Mouse (Mus musculus): ENCODE results near the gene Ccl1.

Ccl1 gene

GRCm38 (mm10) chr11:82305590-82305989 lies at the start of gene Ccl1:
Gene Ccl1, minus strand, starts transcription at chr11:82305690.
- DNase-seq (ENCODE audit: low spot score in 2 of 2), result no peak

DNA sequence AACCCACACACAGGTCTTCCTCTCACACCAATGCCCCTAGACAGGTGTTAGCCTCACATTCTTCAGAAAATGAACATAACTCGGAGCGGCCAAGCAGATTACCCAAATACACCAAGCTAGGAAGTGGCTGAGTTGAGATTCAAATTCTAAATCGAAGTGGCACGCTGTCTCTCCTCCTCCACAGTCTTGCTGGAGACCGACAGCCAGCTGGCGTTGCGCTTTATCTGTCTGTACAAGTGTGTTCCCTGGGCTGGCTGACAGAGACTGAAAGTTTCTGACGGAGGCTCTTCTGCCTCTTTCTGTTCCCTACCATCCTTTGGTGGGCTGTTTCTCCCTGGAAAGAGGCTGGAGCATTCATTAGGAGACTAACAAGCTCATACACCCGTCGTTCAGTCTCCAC lies 45.5 kb upstream of the Ccl1 start:
- DNase-seq (ENCODE audit: low spot score in 2 of 2), result no peak

GRCm38 (mm10) chr11:82340900-82341299 lies 35.4 kb upstream of the Ccl1 start:
- no peak for DNase-seq (ENCODE audit: low spot score in 2 of 2)

GRCm38 (mm10) chr11:82340416-82340815 lies 34.9 kb upstream of the Ccl1 start:
- DNase-seq (ENCODE audit: low spot score in 2 of 2), result no peak

GRCm38 (mm10) chr11:82339921-82340401 lies 34.5 kb upstream of the Ccl1 start:
- peak; percentile 1 to 4 for DNase-seq (ENCODE audit: low spot score in 2 of 2)

DNA sequence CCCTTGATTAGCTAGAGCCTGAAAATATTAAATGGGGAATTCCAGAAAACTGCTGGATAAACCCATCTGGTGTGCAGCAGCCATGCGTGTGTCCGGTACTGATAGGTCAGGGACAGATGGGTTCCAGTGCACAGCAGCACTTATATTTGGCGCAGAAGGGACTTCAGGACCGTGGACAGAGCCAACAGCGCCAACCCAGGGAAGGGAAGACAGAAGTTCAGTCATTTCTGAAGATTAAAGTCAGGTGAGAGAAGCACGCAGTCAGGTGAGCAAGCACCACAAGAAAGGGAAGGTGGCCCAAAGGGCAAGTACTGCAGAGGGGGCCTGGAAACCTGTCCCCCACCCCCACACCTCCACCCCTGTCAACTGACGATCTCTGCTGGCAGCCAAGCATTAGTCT lies 7.7 kb upstream of the Ccl1 start:
- no peak for DNase-seq (ENCODE audit: low spot score in 2 of 2)

DNA sequence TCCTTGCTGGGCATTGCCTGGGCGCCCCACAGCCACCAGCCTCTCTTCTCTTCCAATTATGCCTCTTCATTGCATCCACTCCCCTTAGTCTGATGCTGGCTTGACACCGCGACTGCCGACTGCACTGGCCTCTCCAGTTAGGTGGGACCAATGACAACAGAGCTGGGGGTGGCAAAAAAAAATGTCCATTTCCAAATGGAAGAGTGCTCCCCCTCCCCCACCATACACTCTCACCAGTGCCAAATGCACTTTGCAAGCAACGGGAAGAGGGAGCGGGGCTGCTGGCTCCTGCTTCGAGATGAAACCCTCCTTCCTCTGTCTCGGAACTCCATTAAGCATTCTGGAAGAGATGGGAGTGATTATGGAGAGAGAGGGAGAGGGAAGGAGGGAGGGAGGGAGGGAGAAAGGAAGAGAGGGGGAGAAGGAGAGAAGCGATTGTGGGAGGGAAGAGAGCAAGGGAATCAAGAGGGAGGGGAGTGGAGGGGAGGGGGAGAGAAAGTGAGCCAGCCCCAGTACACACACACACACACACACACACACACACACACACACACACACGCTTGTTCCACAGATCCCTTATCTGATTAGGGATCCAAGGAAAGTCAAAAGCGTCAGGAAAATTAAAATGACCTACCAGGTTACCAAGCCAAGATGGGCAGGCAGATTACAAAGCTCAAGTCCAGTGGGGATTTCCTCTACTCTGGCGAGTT lies 5.0 kb upstream of the Ccl1 start:
- DNase-seq (ENCODE audit: low spot score in 2 of 2), result no peak

DNA sequence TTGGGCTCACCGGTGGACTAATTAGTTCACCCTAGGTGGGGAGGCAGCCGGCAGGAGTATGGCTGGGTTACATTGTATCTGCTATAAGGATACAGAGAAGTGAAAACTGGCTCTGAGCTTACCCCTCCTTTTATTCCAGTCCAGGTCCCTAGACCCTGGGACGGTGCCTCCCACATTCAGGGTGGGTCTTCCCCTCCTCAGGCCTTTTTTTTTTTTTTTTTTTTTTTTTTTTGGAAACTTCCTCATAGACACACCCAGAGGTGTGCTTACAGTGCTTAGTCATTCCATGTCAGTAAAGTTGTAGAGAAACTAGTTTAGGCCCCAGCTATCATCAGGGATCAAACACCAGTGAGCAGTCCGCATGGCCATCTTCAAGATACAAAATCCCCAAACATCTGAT lies 7.6 kb downstream of the Ccl1 start:
- DNase-seq (ENCODE audit: low spot score in 2 of 2), result no peak

DNA sequence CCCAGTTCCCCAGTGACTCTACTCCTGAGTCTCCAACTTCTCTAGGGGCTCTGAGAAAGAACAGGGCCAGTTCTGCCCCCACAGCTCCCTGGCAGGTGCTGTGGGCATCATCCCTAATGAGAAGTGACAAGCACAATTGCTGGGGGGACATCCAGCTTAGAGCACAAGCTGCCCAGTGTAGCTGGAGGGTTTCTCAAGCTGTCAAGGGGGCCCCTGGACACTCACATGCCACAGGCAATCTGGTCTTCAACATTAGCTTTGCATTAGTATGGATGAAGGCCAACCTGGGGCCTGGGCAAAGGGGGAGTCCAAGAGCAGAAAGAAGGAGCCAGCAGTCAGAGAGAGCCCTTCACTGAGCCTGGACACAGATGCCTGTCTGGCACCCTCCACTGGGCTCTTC lies 14.6 kb downstream of the Ccl1 start:
- DNase-seq (ENCODE audit: low spot score in 2 of 2), result no peak

- no peak for DNase-seq (ENCODE audit: low spot score in 2 of 2)
Measured at GRCm38 (mm10) chr11:82274149-82274812, 31.2 kb downstream of the Ccl1 start.

DNA sequence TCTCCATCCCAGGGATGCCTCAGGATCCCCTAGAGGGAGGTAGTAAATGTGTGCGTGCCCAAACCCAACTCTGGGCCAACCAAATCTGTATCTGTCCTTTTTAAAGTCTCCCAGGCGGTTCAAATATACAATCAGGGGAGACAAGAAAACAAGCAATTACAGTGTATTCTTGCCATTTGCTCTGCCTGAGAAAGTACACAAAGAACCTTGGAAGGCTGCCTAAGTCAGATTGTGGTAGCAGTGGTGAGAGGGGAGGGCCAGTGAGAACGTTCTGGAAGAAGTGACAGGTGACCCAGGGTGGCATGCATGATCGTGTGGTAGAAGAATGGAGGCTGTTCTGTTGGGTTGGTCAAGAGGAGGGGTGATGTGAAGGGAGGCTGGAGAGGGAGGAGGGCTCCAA lies 46.4 kb downstream of the Ccl1 start:
- DNase-seq (ENCODE audit: low spot score in 2 of 2), result no peak

- DNase-seq (ENCODE audit: low spot score in 2 of 2), result peak; percentile 16 to 17
Measured at GRCm38 (mm10) chr11:82255601-82256000, 49.9 kb downstream of the Ccl1 start.

- no peak for DNase-seq (ENCODE audit: low spot score in 2 of 2)
Measured at GRCm38 (mm10) chr11:82253421-82253820, 52.1 kb downstream of the Ccl1 start.

DNA sequence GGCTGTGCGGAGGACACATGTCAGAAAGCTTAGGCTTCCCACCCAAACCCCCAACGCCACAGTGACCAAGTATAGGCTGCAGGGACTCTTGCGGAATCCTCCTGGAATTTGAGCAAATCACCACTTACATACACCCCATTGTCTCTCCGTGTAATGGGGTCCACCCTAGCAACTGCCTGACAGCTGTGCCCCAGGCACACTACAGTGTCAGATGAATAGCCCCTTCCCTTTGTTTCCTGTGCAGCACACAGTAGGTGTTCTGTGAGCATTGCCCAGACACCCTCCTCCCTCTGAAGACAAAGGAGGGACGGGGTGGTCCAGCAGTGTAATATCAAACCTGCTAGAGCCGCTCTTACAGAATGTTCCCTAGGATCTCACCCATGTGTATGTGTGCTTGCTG lies 54.2 kb downstream of the Ccl1 start:
- DNase-seq (ENCODE audit: low spot score in 2 of 2), result no peak

GRCm38 (mm10) chr11:82249945-82250344 lies 55.5 kb downstream of the Ccl1 start:
- DNase-seq (ENCODE audit: low spot score in 2 of 2), result no peak

- DNase-seq (ENCODE audit: low spot score in 2 of 2), result no peak
Measured at GRCm38 (mm10) chr11:82237439-82237838, 68.1 kb downstream of the Ccl1 start.

DNA sequence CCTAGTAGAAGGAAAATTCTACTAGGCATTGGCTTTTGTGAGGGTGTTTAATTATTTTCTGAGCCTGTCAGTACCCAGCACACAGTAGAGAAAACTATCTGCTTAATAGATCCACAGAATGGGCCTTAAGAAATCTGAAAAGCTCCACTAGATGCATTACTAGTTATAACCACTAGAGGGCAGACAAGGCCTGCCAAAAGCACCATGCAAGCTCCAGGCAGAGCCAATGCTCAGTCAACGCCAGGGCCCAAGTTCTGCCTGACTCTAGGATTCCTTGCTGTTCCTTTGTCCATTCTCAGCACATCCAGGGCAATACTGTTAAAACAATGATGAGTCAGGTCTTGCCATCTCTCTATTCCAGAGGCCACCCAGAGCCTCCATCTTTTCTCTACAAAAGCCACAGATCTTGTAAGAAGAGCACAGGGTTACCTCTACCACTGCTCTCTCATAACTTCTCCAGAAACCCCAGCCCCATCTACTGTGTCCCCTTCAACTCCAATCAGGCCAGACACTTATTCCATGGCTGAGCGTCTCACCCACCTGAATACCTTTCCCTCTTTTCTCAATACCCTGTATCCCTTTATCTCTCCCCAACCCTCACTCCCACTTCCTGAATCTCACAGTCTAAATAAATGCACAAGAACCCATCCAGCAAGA lies 69.8 kb downstream of the Ccl1 start:
- peak in 1 of 2 experiments; percentile 11 for DNase-seq (ENCODE audit: low spot score in 2 of 2)

DNA sequence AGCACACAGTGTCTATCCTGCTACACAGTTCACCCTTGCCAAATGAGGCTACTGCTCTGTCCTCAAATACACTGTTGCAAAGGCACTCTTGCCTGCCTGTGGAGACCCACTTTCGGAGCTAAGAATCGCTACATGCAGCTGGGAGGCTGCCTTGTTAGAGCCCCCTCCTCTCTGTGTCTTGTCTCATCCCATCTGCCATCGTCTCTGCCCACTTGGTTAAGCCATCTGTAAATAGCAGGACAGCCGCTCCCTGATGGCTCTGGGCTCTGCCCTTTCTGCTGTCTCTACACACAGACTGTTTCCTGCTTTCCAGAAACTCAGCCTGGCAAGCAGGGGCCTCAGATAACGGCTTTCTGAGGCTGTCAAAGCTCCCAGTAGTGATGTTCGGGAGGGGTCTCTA lies 71.5 kb downstream of the Ccl1 start:
- no peak for DNase-seq (ENCODE audit: low spot score in 2 of 2)

GRCm38 (mm10) chr11:82226976-82227375 lies 78.5 kb downstream of the Ccl1 start:
- DNase-seq (ENCODE audit: low spot score in 2 of 2), result no peak

- DNase-seq (ENCODE audit: low spot score in 2 of 2), result no peak
Measured at GRCm38 (mm10) chr11:82225936-82226335, 79.6 kb downstream of the Ccl1 start.

DNA sequence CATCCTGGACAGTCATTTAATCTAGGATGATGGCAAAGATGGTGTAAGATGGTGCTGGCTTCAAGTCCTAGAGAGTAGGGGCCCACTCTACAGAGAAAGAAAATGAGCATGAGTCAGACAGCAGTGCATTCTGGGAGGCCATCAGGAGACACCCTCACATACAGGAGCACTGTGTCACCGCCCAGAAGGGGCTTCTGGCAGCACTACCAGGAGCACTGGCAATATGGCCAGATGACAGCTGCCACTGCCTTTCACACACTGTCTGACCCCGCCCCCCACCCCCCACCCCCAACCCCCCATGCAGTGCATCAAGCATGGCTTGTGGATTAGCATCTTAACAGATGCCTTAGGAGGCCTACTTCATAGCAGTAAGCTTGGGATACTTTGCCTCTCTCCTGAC lies 89.0 kb downstream of the Ccl1 start:
- no peak for DNase-seq (ENCODE audit: low spot score in 2 of 2)

- no peak for DNase-seq (ENCODE audit: low spot score in 2 of 2)
Measured at GRCm38 (mm10) chr11:82214405-82214804, 91.1 kb downstream of the Ccl1 start.

DNA sequence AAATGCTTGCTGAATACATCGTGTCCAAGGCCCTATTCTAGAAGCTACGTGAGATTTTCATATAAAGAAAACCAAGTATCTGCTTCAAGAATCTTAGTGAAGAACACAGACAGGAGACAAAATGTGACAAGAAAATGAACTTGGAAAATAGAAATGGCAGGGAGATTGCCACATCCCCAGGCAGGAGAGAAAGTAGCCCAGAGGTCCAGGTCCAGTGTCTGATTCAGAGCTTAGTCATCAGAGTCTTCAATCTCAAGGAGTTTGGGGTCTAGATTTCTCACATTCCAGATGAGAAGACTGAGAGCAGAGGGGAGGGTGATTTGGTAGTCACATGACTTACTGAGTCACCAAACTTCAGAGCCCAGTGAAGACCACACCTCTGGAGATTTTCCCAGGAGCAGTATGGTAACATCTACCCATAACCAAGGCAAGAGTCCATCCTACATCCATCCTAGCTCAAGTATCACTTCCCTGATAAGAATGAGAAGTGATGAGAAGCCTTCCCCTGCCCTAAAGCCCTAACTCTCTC lies 98.5 kb downstream of the Ccl1 start:
- no peak for DNase-seq (ENCODE audit: low spot score in 2 of 2)

Measured in spleen, postnatal 36 days (tissue).